Mouse (Mus musculus) G1E (cell line): ENCODE measurements around the gene Gm5868.

ENCODE experiments used
- CTCF ChIP-seq: IDR thresholded peaks from 2 replicates; pipeline ENCODE4 v1.5.1; 2012; ENCODE audit warnings: low read depth, low read length, inconsistent platforms, mixed read lengths
- POLR2AphosphoS5 ChIP-seq: IDR thresholded peaks from 2 replicates; pipeline ENCODE4 v1.6.1; 2012; ENCODE audit warnings: low read depth, low read length, inconsistent platforms; ENCODE audit not compliant: insufficient replicate concordance

GRCm38 (mm10) chr5:72617413-72617812 lies 30.1 kb upstream of the Gm5868 start:
- no peak for TF ChIP-seq CTCF
- TF ChIP-seq POLR2AphosphoS5: no peak
